Mouse (Mus musculus): ENCODE measurements around the gene Mbd3. TPM values are rescaled to one million over a fixed set of nuclear protein-coding genes. Genes with fewer than 3 reads are reported as not detected.

The Mbd3 gene
- total and polyA plus RNA-seq, 2 experiments from 2014 or later, result 43.9 to 196 TPM

DNA sequence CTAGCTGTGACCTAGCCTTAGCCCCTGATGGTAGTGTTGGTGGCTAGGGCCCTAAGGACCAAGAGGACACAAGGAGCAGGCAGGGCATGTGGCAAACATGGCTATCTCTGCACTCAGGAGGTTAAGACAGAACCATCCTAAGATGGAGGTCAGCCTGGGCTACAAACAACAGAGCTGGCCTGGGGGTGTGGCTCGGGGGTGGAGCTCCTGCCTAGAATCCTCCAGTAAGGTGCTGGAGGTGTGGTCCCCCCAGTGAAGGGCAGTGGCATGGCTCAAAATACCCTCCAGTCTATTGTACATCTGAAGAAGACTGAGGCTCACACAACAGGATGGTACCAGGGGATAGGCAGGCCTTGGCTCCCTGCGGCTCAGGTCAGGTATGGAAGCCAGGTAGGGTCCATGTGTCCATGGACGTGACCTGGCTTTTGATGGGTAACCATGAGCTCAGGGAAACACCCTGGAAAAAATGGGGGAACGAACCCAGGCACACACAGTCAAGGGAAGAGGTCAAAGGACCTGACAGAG, 15.2 kb downstream of the Mbd3 start:
- WGBS, result 87% methylated on average over 4 of the region's 4 CpGs
- TF ChIP-seq CTCF (IDR thresholded peaks at IDR 0.05; ENCODE audit: low read depth), result no peak
- H3K4me3 ChIP-seq (ENCODE audit: low read depth, low read length), result peak overlapping the region; percentile 96
- peak overlapping the region; percentile 97 for H3K4me2 ChIP-seq (ENCODE audit: low read depth)
- peak overlapping the region; percentile 99 for H3K9ac ChIP-seq
- H3K36me3 ChIP-seq (ENCODE audit: insufficient read depth), result peaks cover 46% of the 10 kb centered on the region
- H3K9me3 ChIP-seq (ENCODE audit: low read length), result no peaks in the 10 kb centered on the region
- no peak for ATAC-seq
- H3K27ac ChIP-seq (ENCODE audit: low read depth, low read length), result 0 out of 2 replicates have a peak overlapping the region, but pooled peaks have one; percentile 98
- no peak for DNase-seq
- H3K27me3 ChIP-seq (ENCODE audit: insufficient read depth, low read length), result no peaks in the 10 kb centered on the region
- H3K4me1 ChIP-seq (ENCODE audit: insufficient read depth), result peaks cover 29% of the 10 kb centered on the region

DNA sequence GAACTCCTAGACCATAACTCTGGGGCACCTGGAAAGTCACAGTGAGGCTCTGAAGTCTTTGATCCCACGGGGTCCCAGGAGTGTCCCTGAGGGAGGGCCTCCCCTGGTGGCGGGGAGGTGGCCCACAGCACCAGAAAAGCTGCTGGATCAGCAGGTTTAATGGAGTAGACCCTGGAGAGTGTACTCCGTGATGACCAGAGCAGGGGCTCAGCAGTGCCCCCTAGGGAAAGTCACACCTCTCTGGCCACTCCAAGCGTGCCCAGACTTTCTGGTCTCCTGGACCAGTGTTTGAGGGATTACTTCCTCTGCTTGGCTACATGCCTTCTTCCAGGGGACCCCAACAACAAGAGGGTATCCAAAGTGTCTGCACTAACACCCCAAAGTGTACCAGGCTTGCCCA, 15.9 kb downstream of the Mbd3 start:
- H3K36me3 ChIP-seq (ENCODE audit: insufficient read depth), result peaks cover 49% of the 10 kb centered on the region
- 57% methylated on average over 4 of the region's 4 CpGs for WGBS
- H3K9ac ChIP-seq, result peak overlapping the region; percentile 14; the same call in 1 of the 2 replicates
- DNase-seq, result no peak
- H3K4me2 ChIP-seq (ENCODE audit: low read depth), result peak overlapping the region; percentile 97
- no peak overlapping the region for H3K27ac ChIP-seq (ENCODE audit: low read depth, low read length)
- no peak for ATAC-seq
- no peaks in the 10 kb centered on the region for H3K27me3 ChIP-seq (ENCODE audit: insufficient read depth, low read length)
- no peaks in the 10 kb centered on the region for H3K9me3 ChIP-seq (ENCODE audit: low read length)
- peak overlapping the region; percentile 96 for H3K4me3 ChIP-seq (ENCODE audit: low read depth, low read length)
- TF ChIP-seq CTCF (IDR thresholded peaks at IDR 0.05; ENCODE audit: low read depth), result peak; percentile 46
- peaks cover 27% of the 10 kb centered on the region for H3K4me1 ChIP-seq (ENCODE audit: insufficient read depth)

DNA sequence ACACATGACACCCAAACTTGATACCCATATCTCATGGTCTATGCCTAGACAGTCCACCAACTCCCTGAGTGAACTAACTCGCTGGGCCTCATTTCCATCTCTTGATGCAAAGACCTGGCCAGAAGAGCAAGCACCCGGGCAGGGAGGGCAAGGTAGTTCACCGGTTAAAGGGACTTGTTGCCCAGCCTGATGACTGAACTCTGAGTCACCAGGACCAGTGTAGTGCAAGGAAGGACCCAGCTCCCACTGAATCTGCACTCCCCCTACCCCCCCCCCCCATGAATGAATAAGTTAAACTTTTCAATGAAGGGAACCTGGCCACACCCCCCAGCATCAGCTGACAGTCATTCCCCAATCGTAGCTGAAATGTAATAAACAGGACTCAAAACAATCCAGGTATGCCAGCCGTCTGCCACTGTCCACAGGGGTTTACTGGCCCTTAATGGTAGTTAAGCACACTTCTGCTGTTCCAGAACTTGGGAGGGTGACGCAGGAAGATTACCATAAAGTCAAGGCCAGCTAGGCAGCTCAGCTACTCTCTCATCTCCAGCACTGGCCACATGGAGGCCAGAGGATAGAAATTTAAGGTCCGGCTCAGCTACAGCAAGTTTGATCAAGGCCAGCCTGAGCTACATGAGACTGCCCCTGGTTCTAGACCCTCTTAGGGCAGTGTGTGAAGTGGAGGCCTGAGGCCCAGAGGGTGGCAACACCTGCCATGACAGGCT, 16.5 kb downstream of the Mbd3 start:
- ATAC-seq (no peak), DNase-seq (no peak)
- peak overlapping the region; percentile 97 for H3K4me2 ChIP-seq (ENCODE audit: low read depth)
- TF ChIP-seq CTCF (IDR thresholded peaks at IDR 0.05; ENCODE audit: low read depth), result no peak
- peaks cover 50% of the 10 kb centered on the region for H3K36me3 ChIP-seq (ENCODE audit: insufficient read depth)
- no peak overlapping the region for H3K27ac ChIP-seq (ENCODE audit: low read depth, low read length)
- H3K27me3 ChIP-seq (ENCODE audit: insufficient read depth, low read length), result no peaks in the 10 kb centered on the region
- peaks cover 21% of the 10 kb centered on the region for H3K4me1 ChIP-seq (ENCODE audit: insufficient read depth)
- 75% methylated on average over 7 of the region's 7 CpGs for WGBS
- no peaks in the 10 kb centered on the region for H3K9me3 ChIP-seq (ENCODE audit: low read length)
- peak overlapping the region; percentile 96; the same call in 1 of the 2 replicates for H3K4me3 ChIP-seq (ENCODE audit: low read depth, low read length)
- peak overlapping the region; percentile 14; the same call in 1 of the 2 replicates for H3K9ac ChIP-seq

DNA sequence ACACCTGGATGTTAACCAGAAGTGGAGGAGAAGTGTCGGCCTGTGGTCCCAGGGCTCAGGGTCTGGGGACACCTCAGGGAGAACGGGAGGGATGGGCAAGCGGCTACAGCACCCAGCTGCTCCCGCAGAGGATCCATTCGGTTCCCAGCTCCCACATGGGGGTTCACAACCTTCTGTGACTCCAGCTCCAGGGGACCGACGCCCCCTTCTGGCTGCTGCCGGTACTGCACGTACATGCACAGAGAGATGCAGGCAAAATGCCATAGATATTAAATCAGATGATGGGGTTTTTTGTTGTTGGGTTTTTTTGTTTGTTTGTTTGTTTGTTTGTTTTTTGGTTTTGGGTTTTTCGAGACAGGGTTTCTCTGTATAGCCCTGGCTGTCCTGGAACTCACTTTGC, 21.6 kb downstream of the Mbd3 start:
- H3K27me3 ChIP-seq (ENCODE audit: insufficient read depth, low read length), result no peaks in the 10 kb centered on the region
- H3K9me3 ChIP-seq (ENCODE audit: low read length), result no peaks in the 10 kb centered on the region
- H3K9ac ChIP-seq, result no peak overlapping the region
- no peak overlapping the region for H3K4me2 ChIP-seq (ENCODE audit: low read depth)
- H3K4me1 ChIP-seq (ENCODE audit: insufficient read depth), result no peaks in the 10 kb centered on the region
- no peak overlapping the region for H3K4me3 ChIP-seq (ENCODE audit: low read depth, low read length)
- TF ChIP-seq CTCF (IDR thresholded peaks at IDR 0.05; ENCODE audit: low read depth), result peak; percentile 73
- H3K27ac ChIP-seq (ENCODE audit: low read depth, low read length), result no peak overlapping the region
- peaks cover 38% of the 10 kb centered on the region for H3K36me3 ChIP-seq (ENCODE audit: insufficient read depth)
- WGBS, result 55% methylated on average over 10 of the region's 10 CpGs
- ATAC-seq (no peak), DNase-seq (no peak)

DNA sequence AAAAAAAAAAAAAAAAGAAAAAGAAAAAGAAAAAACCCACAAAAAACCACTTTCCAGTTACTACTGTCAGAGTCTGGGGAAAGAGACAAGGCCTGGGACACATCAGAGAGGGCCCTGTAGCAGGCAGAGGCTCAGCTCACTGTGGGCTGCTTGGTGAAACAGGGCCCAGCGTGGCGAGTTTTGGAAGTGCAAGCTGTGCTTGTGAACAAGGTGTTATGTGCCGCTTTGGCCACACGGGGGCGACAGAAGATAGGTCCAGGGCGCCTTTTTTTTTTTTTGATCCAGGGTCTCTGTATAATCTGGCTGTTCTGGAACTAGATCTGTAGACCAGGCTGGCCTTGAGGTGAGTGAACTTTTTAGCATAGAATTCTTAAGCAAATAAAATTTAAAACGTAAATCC, 23.2 kb downstream of the Mbd3 start:
- H3K9ac ChIP-seq, result no peak overlapping the region

DNA sequence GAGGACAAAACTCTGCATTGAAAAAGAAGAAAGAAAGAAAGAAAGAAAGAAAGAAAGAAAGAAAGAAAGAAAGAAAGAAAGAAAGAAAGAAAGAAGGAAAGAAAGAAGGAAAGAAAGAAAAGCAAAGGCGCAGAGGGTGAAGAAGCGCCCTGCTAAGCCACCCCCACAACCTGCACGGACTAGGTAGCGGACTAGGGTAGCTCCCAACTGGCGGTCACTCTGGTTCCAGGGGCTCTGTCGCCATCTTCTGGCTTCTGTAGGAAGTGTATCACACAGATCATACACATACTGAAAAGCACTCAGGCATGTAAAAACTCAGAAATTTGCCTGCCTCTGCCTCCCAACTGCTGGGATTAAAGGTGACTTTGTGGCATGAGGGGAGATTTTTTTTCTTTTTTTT, 25.3 kb downstream of the Mbd3 start:
- H3K4me2 ChIP-seq (ENCODE audit: low read depth), result no peak overlapping the region
- no peaks in the 10 kb centered on the region for H3K9me3 ChIP-seq (ENCODE audit: low read length)
- DNase-seq, result peak; percentile 65
- H3K4me1 ChIP-seq (ENCODE audit: insufficient read depth), result no peaks in the 10 kb centered on the region
- H3K36me3 ChIP-seq (ENCODE audit: insufficient read depth), result peaks cover 4% of the 10 kb centered on the region; the same call in 1 of the 2 replicates
- H3K4me3 ChIP-seq (ENCODE audit: low read depth, low read length), result no peak overlapping the region
- WGBS, result 27% methylated on average over 6 of the region's 6 CpGs
- H3K9ac ChIP-seq, result no peak overlapping the region
- no peak for ATAC-seq
- H3K27me3 ChIP-seq (ENCODE audit: insufficient read depth, low read length), result no peaks in the 10 kb centered on the region
- no peak overlapping the region for H3K27ac ChIP-seq (ENCODE audit: low read depth, low read length)
- TF ChIP-seq CTCF (IDR thresholded peaks at IDR 0.05; ENCODE audit: low read depth), result peak; percentile 69

More for the DNA sequence above, 23.2 kb downstream of the Mbd3 start:
- H3K27me3 ChIP-seq (ENCODE audit: insufficient read depth, low read length), result no peaks in the 10 kb centered on the region
- ATAC-seq (peak; percentile 78), DNase-seq (peak; percentile 96)
- H3K4me3 ChIP-seq (ENCODE audit: low read depth, low read length), result no peak overlapping the region
- WGBS, result 3% methylated on average over 7 of the region's 7 CpGs
- H3K27ac ChIP-seq (ENCODE audit: low read depth, low read length), result no peak overlapping the region
- TF ChIP-seq CTCF (IDR thresholded peaks at IDR 0.05; ENCODE audit: low read depth), result peak; percentile 95
- no peaks in the 10 kb centered on the region for H3K9me3 ChIP-seq (ENCODE audit: low read length)
- no peak overlapping the region for H3K4me2 ChIP-seq (ENCODE audit: low read depth)
- no peaks in the 10 kb centered on the region for H3K4me1 ChIP-seq (ENCODE audit: insufficient read depth)
- H3K36me3 ChIP-seq (ENCODE audit: insufficient read depth), result peaks cover 22% of the 10 kb centered on the region

DNA sequence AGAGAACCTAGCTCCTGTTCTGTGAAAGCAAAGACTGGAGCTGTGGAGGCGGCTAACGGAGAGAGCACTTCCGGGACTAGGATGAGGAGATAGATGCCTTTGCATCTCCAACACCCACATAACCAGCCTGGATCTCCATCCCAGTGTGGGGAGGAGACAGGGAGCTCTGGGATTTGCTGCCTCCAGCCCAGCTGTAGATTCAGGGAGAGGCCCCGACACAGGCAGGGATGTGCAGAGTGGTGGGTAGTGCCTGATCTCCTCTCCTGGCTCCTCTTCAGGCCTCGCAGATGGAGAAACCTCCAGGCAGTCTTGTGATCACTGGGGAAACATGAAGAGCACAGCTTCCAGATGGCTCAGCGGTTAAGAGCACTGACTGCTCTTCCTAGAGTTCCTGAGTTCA, 26.6 kb downstream of the Mbd3 start:
- H3K4me3 ChIP-seq (ENCODE audit: low read depth, low read length), result no peak overlapping the region
- TF ChIP-seq CTCF (IDR thresholded peaks at IDR 0.05; ENCODE audit: low read depth), result no peak
- no peak overlapping the region for H3K9ac ChIP-seq
- H3K27me3 ChIP-seq (ENCODE audit: insufficient read depth, low read length), result no peaks in the 10 kb centered on the region
- H3K27ac ChIP-seq (ENCODE audit: low read depth, low read length), result no peak overlapping the region
- DNase-seq (no peak), ATAC-seq (no peak)
- H3K4me2 ChIP-seq (ENCODE audit: low read depth), result no peak overlapping the region
- H3K4me1 ChIP-seq (ENCODE audit: insufficient read depth), result no peaks in the 10 kb centered on the region
- no peaks in the 10 kb centered on the region for H3K36me3 ChIP-seq (ENCODE audit: insufficient read depth)
- H3K9me3 ChIP-seq (ENCODE audit: low read length), result no peaks in the 10 kb centered on the region
- 78% methylated on average over 6 of the region's 6 CpGs for WGBS
